Mouse (Mus musculus) left cerebral cortex, adult 9 months (tissue): ENCODE results near the gene Dync1li2.

ENCODE experiments used
- DNase-seq, 2 experiments: peaks; one replicate each; pipeline ENCODE4 v3.0.0; 2022; ENCODE audit warnings: low spot score in 2 of 2

Gene Dync1li2

GRCm38 (mm10) chr8:104414204-104414603 is 28.6 kb downstream of the Dync1li2 start:
- no peak for DNase-seq

- no peak for DNase-seq
These were observed 29.1 kb downstream of the Dync1li2 start for GRCm38 (mm10) chr8:104413770-104414169.

GRCm38 (mm10) chr8:104412805-104413532 is 29.9 kb downstream of the Dync1li2 start:
- no peak for DNase-seq

- no peak for DNase-seq
These were observed 30.9 kb downstream of the Dync1li2 start for GRCm38 (mm10) chr8:104411972-104412371.

GRCm38 (mm10) chr8:104411468-104411867 is 31.4 kb downstream of the Dync1li2 start:
- peak; percentile 71 to 87 for DNase-seq

GRCm38 (mm10) chr8:104410628-104411273 is 32.1 kb downstream of the Dync1li2 start:
- DNase-seq, result peak in 1 of 2 experiments; percentile 72

- DNase-seq, result no peak
These were observed 34.3 kb downstream of the Dync1li2 start for GRCm38 (mm10) chr8:104408328-104409110.

- no peak for DNase-seq
These were observed 36.3 kb downstream of the Dync1li2 start for GRCm38 (mm10) chr8:104406340-104407128.

GRCm38 (mm10) chr8:104405430-104406187 is 37.2 kb downstream of the Dync1li2 start:
- DNase-seq, result no peak

GRCm38 (mm10) chr8:104403596-104403995 is 39.3 kb downstream of the Dync1li2 start:
- DNase-seq, result no peak

GRCm38 (mm10) chr8:104395703-104396357 is 47.0 kb downstream of the Dync1li2 start, which contains the start of gene Cmtm4:
Gene Cmtm4, minus strand, starts transcription at chr8:104395807.
- no peak for DNase-seq

GRCm38 (mm10) chr8:104394801-104395702 is 47.8 kb downstream of the Dync1li2 start:
- peak in 1 of 2 experiments; percentile 51 for DNase-seq

GRCm38 (mm10) chr8:104393767-104394166 is 49.1 kb downstream of the Dync1li2 start:
- no peak for DNase-seq

GRCm38 (mm10) chr8:104393139-104393538 is 49.7 kb downstream of the Dync1li2 start:
- no peak for DNase-seq

GRCm38 (mm10) chr8:104390245-104390644 is 52.6 kb downstream of the Dync1li2 start:
- DNase-seq, result no peak

- DNase-seq, result no peak
These were observed 54.9 kb downstream of the Dync1li2 start for GRCm38 (mm10) chr8:104387980-104388379.

GRCm38 (mm10) chr8:104387501-104387900 is 55.3 kb downstream of the Dync1li2 start:
- DNase-seq, result no peak

- no peak for DNase-seq
These were observed 56.2 kb downstream of the Dync1li2 start for GRCm38 (mm10) chr8:104386693-104387092.

GRCm38 (mm10) chr8:104383977-104384376 is 58.9 kb downstream of the Dync1li2 start:
- DNase-seq, result no peak
